Mouse (Mus musculus): ENCODE measurements around the gene Crtc3. TPM values are rescaled to one million over a fixed set of nuclear protein-coding genes. Genes with fewer than 3 reads are reported as not detected.
A peak's percentile ranks its signal among the peaks of the same experiment; 100 is the strongest.

Crtc3 gene
- polyA plus RNA-seq, 1 experiment: 21.7 TPM

DNA sequence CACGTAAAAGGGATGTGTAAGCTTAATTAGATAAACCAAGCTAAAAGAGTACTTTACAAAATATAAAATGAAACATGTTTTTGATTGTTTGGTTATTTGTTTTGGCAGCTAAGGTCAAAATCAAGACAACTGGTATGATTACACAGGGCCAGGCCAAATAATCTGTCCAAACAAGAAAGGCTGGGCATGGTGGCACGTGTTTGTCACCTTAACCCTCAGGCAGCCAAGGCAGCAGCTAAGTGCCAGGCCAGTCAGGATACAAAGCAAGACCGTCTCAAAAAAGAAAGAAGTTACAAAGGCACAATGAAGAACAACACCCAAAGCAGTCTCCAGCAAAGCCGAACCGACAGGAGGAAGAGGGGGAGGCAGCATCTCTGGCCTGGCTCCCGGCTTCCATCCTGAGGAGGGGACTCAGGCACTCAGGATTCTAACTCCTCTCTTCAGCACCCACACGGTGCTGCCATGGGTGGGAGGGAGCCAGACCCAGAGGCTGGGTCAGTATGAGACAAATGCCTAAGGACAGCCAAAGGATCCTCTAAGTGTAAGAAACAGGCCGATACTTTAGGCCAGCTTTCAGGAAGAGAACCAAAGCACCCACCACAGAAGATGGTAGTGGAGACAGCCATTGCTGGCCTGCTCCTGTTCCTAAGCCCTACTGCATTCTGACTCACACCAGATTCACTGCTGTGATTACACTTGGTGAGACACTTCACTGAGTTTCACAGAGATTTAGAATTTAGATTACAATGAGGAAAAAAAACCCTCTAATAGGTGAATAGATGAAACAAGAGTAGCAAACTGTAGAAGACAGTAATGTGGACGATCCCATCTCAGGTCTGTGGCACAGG, 51.5 kb downstream of the Crtc3 start:
- 32% methylated on average over 9 of the region's 9 CpGs for WGBS
- TF ChIP-seq CTCF (IDR thresholded peaks at IDR 0.05; ENCODE audit: borderline replicate concordance, insufficient read depth, low read depth, low read length): no peak
- no peak for TF ChIP-seq POLR2A (IDR thresholded peaks at IDR 0.05; ENCODE audit: borderline replicate concordance, insufficient read depth, low read length)

GRCm38 (mm10) chr7:80636288-80636952, 52.3 kb downstream of the Crtc3 start:
- no peak for DNase-seq
- no peaks in the 10 kb centered on the region for H3K27me3 ChIP-seq (ENCODE audit: control insufficient read depth, insufficient read depth, low read length)
- peaks cover 70% of the 10 kb centered on the region for H3K4me1 ChIP-seq (ENCODE audit: control insufficient read depth, insufficient read depth, low read length)
- no peak overlapping the region for H3K4me3 ChIP-seq (replicated peaks; ENCODE audit: insufficient read depth, low read depth, low read length)
- H3K27ac ChIP-seq (ENCODE audit: insufficient read depth, low read length): peak overlapping the region; percentile 8; the same call in 1 of the 2 replicates
- TF ChIP-seq CTCF (IDR thresholded peaks at IDR 0.05; ENCODE audit: borderline replicate concordance, insufficient read depth, low read depth, low read length) (no peak), POLR2A (IDR thresholded peaks at IDR 0.05; ENCODE audit: borderline replicate concordance, insufficient read depth, low read length) (no peak)
- WGBS: 37% methylated on average over 17 of the region's 17 CpGs

More for the DNA sequence above, 51.5 kb downstream of the Crtc3 start:
- Histone ChIP-seq H3K4me1 (ENCODE audit: control insufficient read depth, insufficient read depth, low read length) (peaks cover 70% of the 10 kb centered on the region), H3K4me3 (replicated peaks; ENCODE audit: insufficient read depth, low read depth, low read length) (no peak overlapping the region), H3K27me3 (ENCODE audit: control insufficient read depth, insufficient read depth, low read length) (no peaks in the 10 kb centered on the region), H3K27ac (ENCODE audit: insufficient read depth, low read length) (peak overlapping the region; percentile 8)
- no peak for DNase-seq

DNA sequence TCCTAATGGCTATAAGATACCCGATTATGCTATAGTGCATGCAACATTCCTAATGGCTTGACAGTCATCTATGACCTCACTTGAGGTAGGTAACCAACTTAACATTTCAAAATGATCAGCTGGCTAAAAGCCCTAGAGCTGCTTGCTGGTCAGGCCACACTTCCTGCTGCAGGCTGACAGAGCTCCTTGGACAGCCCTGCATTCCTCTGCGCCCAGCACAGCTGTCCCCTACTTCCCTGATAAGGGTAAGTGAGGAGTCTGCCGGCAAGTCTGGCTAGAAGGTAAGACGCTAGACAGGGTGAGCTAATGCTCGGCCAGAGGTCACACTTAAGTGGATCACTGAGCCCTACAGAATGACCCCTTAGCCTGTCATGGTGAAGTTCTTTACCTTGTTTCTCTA, 52.8 kb downstream of the Crtc3 start:
- Histone ChIP-seq H3K27me3 (ENCODE audit: control insufficient read depth, insufficient read depth, low read length) (no peaks in the 10 kb centered on the region), H3K27ac (ENCODE audit: insufficient read depth, low read length) (0 out of 2 replicates have a peak overlapping the region, but pooled peaks have one; percentile 17), H3K4me3 (replicated peaks; ENCODE audit: insufficient read depth, low read depth, low read length) (no peak overlapping the region), H3K4me1 (ENCODE audit: control insufficient read depth, insufficient read depth, low read length) (peaks cover 70% of the 10 kb centered on the region)
- no peak for DNase-seq
- TF ChIP-seq CTCF (IDR thresholded peaks at IDR 0.05; ENCODE audit: borderline replicate concordance, insufficient read depth, low read depth, low read length) (no peak), POLR2A (IDR thresholded peaks at IDR 0.05; ENCODE audit: borderline replicate concordance, insufficient read depth, low read length) (no peak)
- 66% methylated on average over 5 of the region's 5 CpGs for WGBS

DNA sequence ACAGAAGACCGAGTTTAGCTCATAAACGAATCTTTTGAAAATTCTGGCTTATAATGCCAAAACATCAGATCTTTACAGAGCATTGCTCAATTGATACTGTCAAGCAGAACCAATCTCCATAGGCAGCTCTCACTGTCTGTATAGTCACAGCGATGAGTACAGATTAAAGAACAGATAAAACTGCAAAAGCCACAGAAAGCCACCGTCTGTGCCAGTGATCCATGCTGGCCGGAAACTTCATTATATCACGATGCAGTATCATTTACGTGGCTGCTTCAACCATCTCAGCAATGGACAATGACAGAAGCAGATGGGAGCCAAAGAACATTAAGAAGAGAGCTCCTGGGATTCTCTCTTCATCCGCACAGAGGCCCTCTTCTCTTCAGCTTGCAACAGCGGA, 53.9 kb downstream of the Crtc3 start:
- no peak for DNase-seq
- 45% methylated on average over 9 of the region's 9 CpGs for WGBS
- Histone ChIP-seq H3K27ac (ENCODE audit: insufficient read depth, low read length) (no peak overlapping the region), H3K4me1 (ENCODE audit: control insufficient read depth, insufficient read depth, low read length) (peaks cover 63% of the 10 kb centered on the region), H3K27me3 (ENCODE audit: control insufficient read depth, insufficient read depth, low read length) (no peaks in the 10 kb centered on the region), H3K4me3 (replicated peaks; ENCODE audit: insufficient read depth, low read depth, low read length) (no peak overlapping the region)
- TF ChIP-seq CTCF (IDR thresholded peaks at IDR 0.05; ENCODE audit: borderline replicate concordance, insufficient read depth, low read depth, low read length) (no peak), POLR2A (IDR thresholded peaks at IDR 0.05; ENCODE audit: borderline replicate concordance, insufficient read depth, low read length) (no peak)

- peaks cover 58% of the 10 kb centered on the region for H3K4me1 ChIP-seq (ENCODE audit: control insufficient read depth, insufficient read depth, low read length)
- WGBS: 99% methylated on average over 2 of the region's 2 CpGs
- no peak for DNase-seq
- no peak overlapping the region for H3K4me3 ChIP-seq (replicated peaks; ENCODE audit: insufficient read depth, low read depth, low read length)
- H3K27me3 ChIP-seq (ENCODE audit: control insufficient read depth, insufficient read depth, low read length): no peaks in the 10 kb centered on the region
- TF ChIP-seq POLR2A (IDR thresholded peaks at IDR 0.05; ENCODE audit: borderline replicate concordance, insufficient read depth, low read length) (no peak), CTCF (IDR thresholded peaks at IDR 0.05; ENCODE audit: borderline replicate concordance, insufficient read depth, low read depth, low read length) (peak; percentile 32; the same call in 1 of the 2 replicates)
- no peak overlapping the region for H3K27ac ChIP-seq (ENCODE audit: insufficient read depth, low read length)
These were observed 55.0 kb downstream of the Crtc3 start for GRCm38 (mm10) chr7:80633635-80634034.

DNA sequence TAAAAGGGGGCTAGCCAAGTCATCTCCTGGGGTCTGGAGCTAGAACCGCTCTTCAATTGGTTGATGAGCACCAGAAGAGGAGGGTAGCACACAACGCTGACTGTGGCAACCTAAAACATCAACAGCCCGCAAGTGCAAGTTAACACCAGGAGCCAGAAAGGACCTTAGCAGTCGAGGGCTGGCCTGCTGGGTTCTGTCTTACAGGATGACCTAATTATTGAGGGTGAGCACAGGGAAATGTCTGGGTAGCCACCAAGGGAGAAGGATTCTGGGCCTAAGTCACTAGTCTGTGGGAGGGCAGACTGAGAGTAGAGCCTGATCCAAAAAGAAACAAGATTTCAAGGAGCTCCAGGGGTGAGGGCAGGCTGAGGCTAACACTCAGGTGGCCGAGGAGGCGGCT, 56.7 kb downstream of the Crtc3 start:
- H3K27ac ChIP-seq (ENCODE audit: insufficient read depth, low read length): peak overlapping the region; percentile 22; the same call in 1 of the 2 replicates
- DNase-seq: peak; percentile 54 to 63
- no peak overlapping the region for H3K4me3 ChIP-seq (replicated peaks; ENCODE audit: insufficient read depth, low read depth, low read length)
- peaks cover 58% of the 10 kb centered on the region for H3K4me1 ChIP-seq (ENCODE audit: control insufficient read depth, insufficient read depth, low read length)
- 22% methylated on average over 6 of the region's 6 CpGs for WGBS
- H3K27me3 ChIP-seq (ENCODE audit: control insufficient read depth, insufficient read depth, low read length): no peaks in the 10 kb centered on the region
- TF ChIP-seq POLR2A (IDR thresholded peaks at IDR 0.05; ENCODE audit: borderline replicate concordance, insufficient read depth, low read length): no peak
- no peak for TF ChIP-seq CTCF (IDR thresholded peaks at IDR 0.05; ENCODE audit: borderline replicate concordance, insufficient read depth, low read depth, low read length)

- 37% methylated on average over 3 of the region's 3 CpGs for WGBS
- DNase-seq: peak in 1 of 2 experiments; percentile 25
- TF ChIP-seq CTCF (IDR thresholded peaks at IDR 0.05; ENCODE audit: borderline replicate concordance, insufficient read depth, low read depth, low read length) (no peak), POLR2A (IDR thresholded peaks at IDR 0.05; ENCODE audit: borderline replicate concordance, insufficient read depth, low read length) (no peak)
- Histone ChIP-seq H3K27ac (ENCODE audit: insufficient read depth, low read length) (no peak overlapping the region), H3K4me1 (ENCODE audit: control insufficient read depth, insufficient read depth, low read length) (peaks cover 56% of the 10 kb centered on the region), H3K4me3 (replicated peaks; ENCODE audit: insufficient read depth, low read depth, low read length) (no peak overlapping the region), H3K27me3 (ENCODE audit: control insufficient read depth, insufficient read depth, low read length) (no peaks in the 10 kb centered on the region)
These were observed 57.3 kb downstream of the Crtc3 start for GRCm38 (mm10) chr7:80631405-80631804.

Data from cerebellum, adult 2 months (tissue).